Mouse (Mus musculus): ENCODE measurements around the gene Edar.

DNA sequence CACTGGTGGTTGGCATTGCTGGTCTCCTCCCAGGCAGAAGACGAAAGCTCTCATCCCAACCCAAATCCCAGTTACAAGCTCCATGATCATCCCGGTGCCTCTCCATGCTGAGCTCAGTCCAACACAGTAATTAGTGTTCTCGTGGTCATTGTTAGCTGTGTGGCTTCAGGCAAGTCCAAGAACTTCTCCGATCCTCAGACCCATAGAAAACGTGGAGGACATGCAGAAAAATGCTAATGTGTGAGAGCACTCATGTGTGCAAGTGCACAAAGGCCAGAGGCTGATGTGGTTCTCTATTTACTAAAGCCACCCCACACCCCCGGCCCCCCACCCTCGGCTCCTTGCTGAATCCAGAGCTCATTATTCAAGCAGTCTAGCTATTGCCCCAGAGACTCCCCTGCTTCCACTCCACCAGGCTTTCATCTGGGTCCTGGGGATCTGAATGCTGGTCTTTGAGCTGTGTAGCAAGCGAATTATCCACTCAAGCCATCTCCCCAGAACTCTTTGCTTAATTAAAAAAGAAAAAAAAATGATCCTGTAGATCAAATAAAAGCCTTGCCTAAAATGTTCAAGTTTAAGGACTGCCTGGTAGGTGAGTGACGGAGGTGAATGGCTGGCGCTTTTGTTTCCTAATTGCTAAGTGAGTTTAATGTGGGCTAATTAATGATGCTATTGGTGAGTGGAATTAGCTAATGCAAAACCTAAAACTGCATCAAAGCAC lies 2.7 kb downstream of the Edar start:
- no peak for TF ChIP-seq CTCF (IDR thresholded peaks at IDR 0.05; ENCODE audit: extremely low read depth, insufficient read depth, low read length)
- no peak for TF ChIP-seq POLR2A (IDR thresholded peaks at IDR 0.05; ENCODE audit: extremely low read depth, insufficient read depth, low read length)

Measured in cortical plate, adult 2 months (tissue).